Mouse (Mus musculus): Measurements from ENCODE around the gene Kprp. TPM values are rescaled to one million over a fixed set of nuclear protein-coding genes. Genes with fewer than 3 reads are reported as not detected.

The Kprp gene
- total and polyA plus RNA-seq, 3 experiments = not detected

DNA sequence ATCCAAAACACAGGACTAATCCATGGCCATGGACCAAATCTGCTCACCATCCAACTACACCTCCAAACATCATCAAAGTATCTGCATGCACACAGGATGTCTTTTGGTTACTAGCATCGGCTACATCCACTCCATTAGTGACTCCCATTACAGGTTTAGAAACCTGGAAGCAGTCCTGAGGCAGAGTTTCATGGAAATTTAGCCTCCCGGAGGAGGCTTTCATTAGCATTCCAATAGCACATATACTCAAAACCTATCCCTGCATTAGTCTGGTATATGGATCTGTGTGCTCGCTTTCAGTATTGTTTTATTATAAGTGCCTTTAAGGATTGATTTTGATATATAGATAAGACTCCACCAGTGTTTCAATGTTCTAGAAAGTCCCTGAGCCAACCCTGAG is 11.5 kb downstream of the Kprp start:
- DNase-seq = no peak
- Histone ChIP-seq H3K4me1 (ENCODE audit: control insufficient read depth, insufficient read depth, low read length) (no peaks in the 10 kb centered on the region), H3K9ac (ENCODE audit: low read depth, low read length) (no peak overlapping the region), H3K36me3 (ENCODE audit: control insufficient read depth, insufficient read depth, low read length) (no peaks in the 10 kb centered on the region), H3K79me2 (replicated peaks; ENCODE audit: control insufficient read depth, insufficient read depth, low read length) (no peaks in the 10 kb centered on the region), H3K27ac (no peak overlapping the region), H3K27me3 (ENCODE audit: control insufficient read depth, insufficient read depth, low read length) (no peaks in the 10 kb centered on the region), H3K4me3 (no peak overlapping the region)
- intact Hi-C loops (cut with DNase I) = no loop called here
- WGBS = 78% methylated on average over 3 of the region's 3 CpGs
- TF ChIP-seq POLR2A (IDR thresholded peaks at IDR 0.05; ENCODE audit: insufficient read depth, low read depth, low read length) (no peak), EP300 (IDR thresholded peaks at IDR 0.05; ENCODE audit: insufficient read depth, low read depth, low read length) (no peak), CTCF (IDR thresholded peaks at IDR 0.05) (no peak)

GRCm38 (mm10) chr3:92807791-92808190 is 19.3 kb downstream of the Kprp start, which contains the start of gene Lce1k:
TSS of gene Lce1k (minus strand) at chr3:92807891.
- TF ChIP-seq POLR2A (IDR thresholded peaks at IDR 0.05; ENCODE audit: insufficient read depth, low read depth, low read length) = no peak
- TF ChIP-seq CTCF (IDR thresholded peaks at IDR 0.05) = no peak
- no peak for TF ChIP-seq EP300 (IDR thresholded peaks at IDR 0.05; ENCODE audit: insufficient read depth, low read depth, low read length)
- Histone ChIP-seq H3K27ac (no peak within 1 kb of the TSS), H3K4me3 (no peak within 1 kb of the TSS), H3K79me2 (replicated peaks; ENCODE audit: control insufficient read depth, insufficient read depth, low read length) (no peaks in the 10 kb centered on the region), H3K27me3 (ENCODE audit: control insufficient read depth, insufficient read depth, low read length) (no peaks in the 10 kb centered on the region), H3K9ac (ENCODE audit: low read depth, low read length) (no peak within 1 kb of the TSS), H3K36me3 (ENCODE audit: control insufficient read depth, insufficient read depth, low read length) (no peaks in the 10 kb centered on the region), H3K4me1 (ENCODE audit: control insufficient read depth, insufficient read depth, low read length) (no peaks in the 10 kb centered on the region)
- intact Hi-C loops (cut with DNase I) = no loop called here
- no peak for DNase-seq

DNA sequence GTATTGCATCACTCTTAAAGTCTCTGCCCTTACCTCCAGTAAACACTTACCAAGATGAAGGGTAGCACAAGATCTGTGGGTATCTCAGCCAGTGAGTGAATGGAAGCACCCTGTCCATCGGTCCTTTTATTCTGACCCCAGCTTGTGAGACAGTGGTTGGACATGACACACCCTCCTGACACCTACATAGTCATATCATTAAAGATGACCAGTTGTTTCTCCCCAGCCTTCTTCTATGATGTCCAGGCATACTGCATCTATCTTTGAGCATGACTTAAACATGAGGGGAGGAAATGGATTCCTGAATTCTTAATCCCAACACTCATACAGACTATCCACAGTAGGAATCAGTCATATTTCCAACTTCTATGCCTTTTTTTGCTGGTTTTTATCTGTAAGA is 36.6 kb downstream of the Kprp start, which contains the start of gene Lce1j:
TSS of gene Lce1j (minus strand) at position 101 of the 400 bp plus-strand sequence.
- no peak within 1 kb of the TSS for H3K9ac ChIP-seq (ENCODE audit: low read depth, low read length)
- no peaks in the 10 kb centered on the region for H3K4me1 ChIP-seq (ENCODE audit: control insufficient read depth, insufficient read depth, low read length)
- H3K27ac ChIP-seq = no peak within 1 kb of the TSS
- no peaks in the 10 kb centered on the region for H3K36me3 ChIP-seq (ENCODE audit: control insufficient read depth, insufficient read depth, low read length)
- no peaks in the 10 kb centered on the region for H3K79me2 ChIP-seq (replicated peaks; ENCODE audit: control insufficient read depth, insufficient read depth, low read length)
- WGBS = 88% methylated on average over 1 of the region's 1 CpGs
- no peaks in the 10 kb centered on the region for H3K27me3 ChIP-seq (ENCODE audit: control insufficient read depth, insufficient read depth, low read length)
- intact Hi-C loops (cut with DNase I) = no loop called here
- DNase-seq = no peak
- TF ChIP-seq CTCF (IDR thresholded peaks at IDR 0.05) = no peak
- TF ChIP-seq POLR2A (IDR thresholded peaks at IDR 0.05; ENCODE audit: insufficient read depth, low read depth, low read length) = no peak
- no peak for TF ChIP-seq EP300 (IDR thresholded peaks at IDR 0.05; ENCODE audit: insufficient read depth, low read depth, low read length)
- H3K4me3 ChIP-seq = no peak within 1 kb of the TSS

- Histone ChIP-seq H3K36me3 (ENCODE audit: control insufficient read depth, insufficient read depth, low read length) (no peaks in the 10 kb centered on the region), H3K4me3 (no peak within 1 kb of the TSS), H3K9ac (ENCODE audit: low read depth, low read length) (no peak within 1 kb of the TSS), H3K27me3 (ENCODE audit: control insufficient read depth, insufficient read depth, low read length) (no peaks in the 10 kb centered on the region), H3K79me2 (replicated peaks; ENCODE audit: control insufficient read depth, insufficient read depth, low read length) (no peaks in the 10 kb centered on the region), H3K4me1 (ENCODE audit: control insufficient read depth, insufficient read depth, low read length) (no peaks in the 10 kb centered on the region), H3K27ac (no peak within 1 kb of the TSS)
- WGBS = 47% methylated on average over 1 of the region's 1 CpGs
- no peak for DNase-seq
- intact Hi-C loops (cut with DNase I) = no loop called here
- no peak for TF ChIP-seq POLR2A (IDR thresholded peaks at IDR 0.05; ENCODE audit: insufficient read depth, low read depth, low read length)
- TF ChIP-seq EP300 (IDR thresholded peaks at IDR 0.05; ENCODE audit: insufficient read depth, low read depth, low read length) = no peak
- no peak for TF ChIP-seq CTCF (IDR thresholded peaks at IDR 0.05)
Measured at GRCm38 (mm10) chr3:92778799-92779198, 48.2 kb downstream of the Kprp start, which contains the start of gene Lce1i. TSS of gene Lce1i (minus strand) at chr3:92778899.

Other genes starting within 250 kb of the Kprp start
- gene Smcp, start 238.2 kb downstream of the Kprp start, total RNA-seq (2021) = not detected
- gene Smcp, start 238.2 kb downstream of the Kprp start, polyA plus RNA-seq (2012; rRNA removed) = 0.86 and 0.91 TPM in 2 replicates
- not detected for gene 2210017I01Rik, start 219.8 kb downstream of the Kprp start, total RNA-seq (2021)
- gene 2210017I01Rik, start 219.8 kb downstream of the Kprp start, polyA plus RNA-seq (2012; rRNA removed) = not detected in 2 replicates
- gene Lce6a, start 205.6 kb downstream of the Kprp start, total RNA-seq (2021) = not detected
- not detected in 2 replicates for gene Lce6a, start 205.6 kb downstream of the Kprp start, polyA plus RNA-seq (2012; rRNA removed)
- not detected for gene Lce1a1, start 178.9 kb downstream of the Kprp start, total RNA-seq (2021)
- not detected in 2 replicates for gene Lce1a1, start 178.9 kb downstream of the Kprp start, polyA plus RNA-seq (2012; rRNA removed)
- gene Lce1b, start 170.3 kb downstream of the Kprp start, total RNA-seq (2021) = not detected
- gene Lce1b, start 170.3 kb downstream of the Kprp start, polyA plus RNA-seq (2012; rRNA removed) = not detected in 2 replicates
- not detected for gene Lce1a2, start 156.9 kb downstream of the Kprp start, total RNA-seq (2021)
- not detected in 2 replicates for gene Lce1a2, start 156.9 kb downstream of the Kprp start, polyA plus RNA-seq (2012; rRNA removed)
- gene Lce1c, start 148.0 kb downstream of the Kprp start, total RNA-seq (2021) = not detected
- gene Lce1c, start 148.0 kb downstream of the Kprp start, polyA plus RNA-seq (2012; rRNA removed) = not detected in 2 replicates
- gene Lce1d, start 140.0 kb downstream of the Kprp start, total RNA-seq (2021) = not detected
- not detected in 2 replicates for gene Lce1d, start 140.0 kb downstream of the Kprp start, polyA plus RNA-seq (2012; rRNA removed)
- not detected for gene Lce1e, start 118.2 kb downstream of the Kprp start, total RNA-seq (2021)
- gene Lce1e, start 118.2 kb downstream of the Kprp start, polyA plus RNA-seq (2012; rRNA removed) = not detected in 2 replicates
- gene Lce1f, start 106.9 kb downstream of the Kprp start, total RNA-seq (2021) = not detected
- gene Lce1f, start 106.9 kb downstream of the Kprp start, polyA plus RNA-seq (2012; rRNA removed) = not detected in 2 replicates
- gene Gm38119, start 88.2 kb downstream of the Kprp start, total RNA-seq (2021) = not detected
- gene Gm38119, start 88.2 kb downstream of the Kprp start, polyA plus RNA-seq (2012; rRNA removed) = not detected in 2 replicates
- gene Lce1g, start 74.9 kb downstream of the Kprp start, total RNA-seq (2021) = not detected
- gene Lce1g, start 74.9 kb downstream of the Kprp start, polyA plus RNA-seq (2012; rRNA removed) = not detected in 2 replicates
- not detected for gene Lce1h, start 62.2 kb downstream of the Kprp start, total RNA-seq (2021)
- not detected in 2 replicates for gene Lce1h, start 62.2 kb downstream of the Kprp start, polyA plus RNA-seq (2012; rRNA removed)
- gene Lce1i, start 48.3 kb downstream of the Kprp start, total RNA-seq (2021) = not detected
- gene Lce1i, start 48.3 kb downstream of the Kprp start, polyA plus RNA-seq (2012; rRNA removed) = not detected in 2 replicates
- gene Lce1j, start 36.7 kb downstream of the Kprp start, total RNA-seq (2021) = not detected
- not detected in 2 replicates for gene Lce1j, start 36.7 kb downstream of the Kprp start, polyA plus RNA-seq (2012; rRNA removed)
- gene Lce1k, start 19.4 kb downstream of the Kprp start, total RNA-seq (2021) = not detected
- gene Lce1k, start 19.4 kb downstream of the Kprp start, polyA plus RNA-seq (2012; rRNA removed) = not detected in 2 replicates
- gene Lce1l, start 24.0 kb upstream of the Kprp start, total RNA-seq (2021) = not detected
- not detected in 2 replicates for gene Lce1l, start 24.0 kb upstream of the Kprp start, polyA plus RNA-seq (2012; rRNA removed)
- not detected for gene 2310050C09Rik, start 43.0 kb upstream of the Kprp start, total RNA-seq (2021)
- not detected in 2 replicates for gene 2310050C09Rik, start 43.0 kb upstream of the Kprp start, polyA plus RNA-seq (2012; rRNA removed)
- not detected for gene Lce3a, start 99.0 kb upstream of the Kprp start, total RNA-seq (2021)
- not detected in 2 replicates for gene Lce3a, start 99.0 kb upstream of the Kprp start, polyA plus RNA-seq (2012; rRNA removed)
- gene Lce3b, start 105.7 kb upstream of the Kprp start, total RNA-seq (2021) = not detected
- gene Lce3b, start 105.7 kb upstream of the Kprp start, polyA plus RNA-seq (2012; rRNA removed) = not detected in 2 replicates
- gene Lce3c, start 117.2 kb upstream of the Kprp start, total RNA-seq (2021) = not detected
- not detected in 2 replicates for gene Lce3c, start 117.2 kb upstream of the Kprp start, polyA plus RNA-seq (2012; rRNA removed)
- gene Lce3d, start 130.1 kb upstream of the Kprp start, total RNA-seq (2021) = not detected
- not detected in 2 replicates for gene Lce3d, start 130.1 kb upstream of the Kprp start, polyA plus RNA-seq (2012; rRNA removed)
- gene Lce3e, start 139.8 kb upstream of the Kprp start, total RNA-seq (2021) = not detected
- gene Lce3e, start 139.8 kb upstream of the Kprp start, polyA plus RNA-seq (2012; rRNA removed) = not detected in 2 replicates
- not detected for gene Lce3f, start 165.0 kb upstream of the Kprp start, total RNA-seq (2021)
- gene Lce3f, start 165.0 kb upstream of the Kprp start, polyA plus RNA-seq (2012; rRNA removed) = not detected in 2 replicates
- not detected for gene Crct1, start 188.4 kb upstream of the Kprp start, total RNA-seq (2021)
- gene Crct1, start 188.4 kb upstream of the Kprp start, polyA plus RNA-seq (2012; rRNA removed) = not detected in 2 replicates
- gene Lce1m, start 191.8 kb upstream of the Kprp start, total RNA-seq (2021) = not detected
- not detected in 2 replicates for gene Lce1m, start 191.8 kb upstream of the Kprp start, polyA plus RNA-seq (2012; rRNA removed)
- not detected for gene Gm4858, start 241.6 kb upstream of the Kprp start, total RNA-seq (2021)
- not detected in 2 replicates for gene Gm4858, start 241.6 kb upstream of the Kprp start, polyA plus RNA-seq (2012; rRNA removed)

Measured in heart, adult 2 months (tissue).